Mouse (Mus musculus) ovary, postnatal 36 days (tissue): ENCODE data around the gene Pax7.

ENCODE experiments used
- DNase-seq: peaks from one replicate; pipeline ENCODE4 v3.0.0; 2022; ENCODE audit warnings: low spot score, mixed read lengths

Gene Pax7

GRCm38 (mm10) chr4:139833036-139833634 lies at the start of gene Pax7:
Gene Pax7, minus strand, starts transcription at chr4:139833528.
- DNase-seq = no peak

- no peak for DNase-seq
Measured at GRCm38 (mm10) chr4:139881796-139882195, 48.5 kb upstream of the Pax7 start.

- DNase-seq = no peak
Measured at GRCm38 (mm10) chr4:139879324-139879723, 46.0 kb upstream of the Pax7 start.

GRCm38 (mm10) chr4:139878443-139878842 lies 45.1 kb upstream of the Pax7 start:
- DNase-seq = no peak

GRCm38 (mm10) chr4:139877269-139877668 lies 43.9 kb upstream of the Pax7 start:
- peak; percentile 62 for DNase-seq

- peak; percentile 24 for DNase-seq
Measured at GRCm38 (mm10) chr4:139872595-139872994, 39.3 kb upstream of the Pax7 start.

- DNase-seq = no peak
Measured at GRCm38 (mm10) chr4:139871699-139872098, 38.4 kb upstream of the Pax7 start.

- DNase-seq = no peak
Measured at GRCm38 (mm10) chr4:139863218-139863617, 29.9 kb upstream of the Pax7 start.

- peak; percentile 75 for DNase-seq
Measured at GRCm38 (mm10) chr4:139858635-139859176, 25.4 kb upstream of the Pax7 start.

- no peak for DNase-seq
Measured at GRCm38 (mm10) chr4:139852219-139853035, 19.1 kb upstream of the Pax7 start.

- no peak for DNase-seq
Measured at GRCm38 (mm10) chr4:139851387-139851786, 18.1 kb upstream of the Pax7 start.

GRCm38 (mm10) chr4:139850547-139851170 lies 17.3 kb upstream of the Pax7 start:
- no peak for DNase-seq

- DNase-seq = no peak
Measured at GRCm38 (mm10) chr4:139843456-139843855, 10.1 kb upstream of the Pax7 start.

- no peak for DNase-seq
Measured at GRCm38 (mm10) chr4:139842919-139843318, 9.6 kb upstream of the Pax7 start.

GRCm38 (mm10) chr4:139840939-139841500 lies 7.7 kb upstream of the Pax7 start:
- DNase-seq = no peak

- DNase-seq = no peak
Measured at GRCm38 (mm10) chr4:139840442-139840841, 7.1 kb upstream of the Pax7 start.

- DNase-seq = no peak
Measured at GRCm38 (mm10) chr4:139836681-139837080, 3.4 kb upstream of the Pax7 start.

GRCm38 (mm10) chr4:139836196-139836595 lies 2.9 kb upstream of the Pax7 start:
- DNase-seq = no peak

GRCm38 (mm10) chr4:139833817-139834401 lies 581 bp upstream of the Pax7 start:
- no peak for DNase-seq

- no peak for DNase-seq
Measured at GRCm38 (mm10) chr4:139832281-139833035, 870 bp downstream of the Pax7 start.

- DNase-seq = no peak
Measured at GRCm38 (mm10) chr4:139831501-139832230, 1.7 kb downstream of the Pax7 start.
